ENCODE assay signal across 8 mouse cellular contexts in genomic region chr14:25588946-25589937, GRCm38 (mm10).
DNase-seq lines count a peak whose midpoint lies in the region; ATAC-seq and TF ChIP-seq lines count a peak whose summit lies in the region.

No protein-coding gene starts in this region.

- peak overlapping the region; percentile 91; the same call in 1 of the 2 replicates for H3K27ac ChIP-seq in lung, embryonic 14.5 days (ENCODE audit: low read depth)
- peak overlapping the region; percentile 12; the same call in 1 of the 2 replicates for H3K27ac ChIP-seq in cerebellum, adult 2 months (ENCODE audit: insufficient read depth, low read length)
- H3K27ac ChIP-seq in forebrain, embryonic 16.5 days (ENCODE audit: low read length) = peak overlapping the region; percentile 98; the same call in 1 of the 2 replicates
- H3K27ac ChIP-seq in intestine, embryonic 14.5 days (ENCODE audit: low read depth) = peak overlapping the region; percentile 85
- H3K27ac ChIP-seq in neural tube, embryonic 14.5 days (ENCODE audit: low read depth, low read length) = peak overlapping the region; percentile 100

- H3K9me3 ChIP-seq in lung, embryonic 14.5 days (ENCODE audit: low read depth, low read length) = no peaks in the 10 kb centered on the region
- H3K9me3 ChIP-seq in forebrain, embryonic 16.5 days (ENCODE audit: control insufficient read depth, low read length) = no peaks in the 10 kb centered on the region
- H3K9me3 ChIP-seq in intestine, embryonic 14.5 days (ENCODE audit: control insufficient read depth, low read length) = no peaks in the 10 kb centered on the region
- H3K9me3 ChIP-seq in neural tube, embryonic 14.5 days (ENCODE audit: control insufficient read depth, low read length) = no peaks in the 10 kb centered on the region

- H3K4me1 ChIP-seq in lung, embryonic 14.5 days (ENCODE audit: insufficient read depth) = peaks cover 26% of the 10 kb centered on the region
- peaks cover 66% of the 10 kb centered on the region for H3K4me1 ChIP-seq in cerebellum, adult 2 months (ENCODE audit: control insufficient read depth, insufficient read depth, low read length)
- H3K4me1 ChIP-seq in forebrain, embryonic 16.5 days (replicated peaks; ENCODE audit: control insufficient read depth, insufficient read depth, low read length) = peaks cover 70% of the 10 kb centered on the region
- H3K4me1 ChIP-seq in intestine, embryonic 14.5 days (replicated peaks; ENCODE audit: control insufficient read depth, insufficient read depth, low read length) = peaks cover 66% of the 10 kb centered on the region
- H3K4me1 ChIP-seq in neural tube, embryonic 14.5 days (ENCODE audit: control insufficient read depth, insufficient read depth, low read length) = peaks cover 64% of the 10 kb centered on the region

- ATAC-seq in lung, embryonic 14.5 days (ENCODE audit: insufficient read depth) = no peak
- no peak for ATAC-seq in forebrain, embryonic 16.5 days
- ATAC-seq in intestine, embryonic 14.5 days (replicated peaks; ENCODE audit: low FRiP score, low TSS enrichment, low read depth) = no peak
- ATAC-seq in neural tube, embryonic 14.5 days (ENCODE audit: low read depth) = no peak

- no peak overlapping the region for H3K9ac ChIP-seq in lung, embryonic 14.5 days
- H3K9ac ChIP-seq in forebrain, embryonic 16.5 days (replicated peaks; ENCODE audit: low read depth, low read length) = no peak overlapping the region
- H3K9ac ChIP-seq in intestine, embryonic 14.5 days (ENCODE audit: low read length) = no peak overlapping the region
- H3K9ac ChIP-seq in neural tube, embryonic 14.5 days (replicated peaks; ENCODE audit: low read depth, low read length) = no peak overlapping the region

- no peak for TF ChIP-seq POLR2A in cerebellum, adult 2 months (IDR thresholded peaks at IDR 0.05; ENCODE audit: borderline replicate concordance, insufficient read depth, low read length)

- TF ChIP-seq CTCF in lung, embryonic 14.5 days (IDR thresholded peaks at IDR 0.05; ENCODE audit: low read depth) = no peak
- no peak for TF ChIP-seq CTCF in cerebellum, adult 2 months (IDR thresholded peaks at IDR 0.05; ENCODE audit: borderline replicate concordance, insufficient read depth, low read depth, low read length)

- H3K4me2 ChIP-seq in lung, embryonic 14.5 days = no peak overlapping the region
- no peak overlapping the region for H3K4me2 ChIP-seq in forebrain, embryonic 16.5 days (ENCODE audit: low read length)
- H3K4me2 ChIP-seq in intestine, embryonic 14.5 days (ENCODE audit: low read length) = no peak overlapping the region
- no peak overlapping the region for H3K4me2 ChIP-seq in neural tube, embryonic 14.5 days (ENCODE audit: low read depth, low read length)

- DNase-seq in lung, embryonic 14.5 days = no peak
- DNase-seq in lung, postnatal 4 days = no peak
- DNase-seq in cerebellum, adult 2 months = peak; percentile 68 to 76
- DNase-seq in intestine, embryonic 14.5 days (ENCODE audit: low spot score) = no peak
- DNase-seq in thymus, adult 18-20 months = no peak
- DNase-seq in left cerebral cortex, adult 18-20 months (ENCODE audit: low spot score in 2 of 2) = no peak

- H3K36me3 ChIP-seq in lung, embryonic 14.5 days (ENCODE audit: insufficient read depth) = peaks cover 15% of the 10 kb centered on the region; the same call in 1 of the 2 replicates
- no peaks in the 10 kb centered on the region for H3K36me3 ChIP-seq in forebrain, embryonic 16.5 days (ENCODE audit: control insufficient read depth, insufficient read depth)
- H3K36me3 ChIP-seq in intestine, embryonic 14.5 days (ENCODE audit: control insufficient read depth, insufficient read depth, low read length) = peaks cover 11% of the 10 kb centered on the region
- H3K36me3 ChIP-seq in neural tube, embryonic 14.5 days (ENCODE audit: control insufficient read depth, insufficient read depth, low read length) = no peaks in the 10 kb centered on the region

- no peak overlapping the region for H3K4me3 ChIP-seq in lung, embryonic 14.5 days (ENCODE audit: low read depth, low read length)
- H3K4me3 ChIP-seq in cerebellum, adult 2 months (replicated peaks; ENCODE audit: insufficient read depth, low read depth, low read length) = no peak overlapping the region
- H3K4me3 ChIP-seq in forebrain, embryonic 16.5 days (replicated peaks; ENCODE audit: low read length) = no peak overlapping the region
- H3K4me3 ChIP-seq in intestine, embryonic 14.5 days (ENCODE audit: low read depth, low read length) = no peak overlapping the region
- no peak overlapping the region for H3K4me3 ChIP-seq in neural tube, embryonic 14.5 days (ENCODE audit: low read depth, low read length)

- WGBS in lung, embryonic 14.5 days = 57% methylated on average over 16 of the region's 16 CpGs
- WGBS in cerebellum, adult 2 months = 20% methylated on average over 16 of the region's 16 CpGs
- WGBS in forebrain, embryonic 16.5 days = 58% methylated on average over 16 of the region's 16 CpGs
- WGBS in intestine, embryonic 14.5 days = 64% methylated on average over 16 of the region's 16 CpGs
- WGBS in neural tube, embryonic 14.5 days = 58% methylated on average over 16 of the region's 16 CpGs

- H3K27me3 ChIP-seq in lung, embryonic 14.5 days (ENCODE audit: insufficient read depth, low read length) = no peaks in the 10 kb centered on the region
- no peaks in the 10 kb centered on the region for H3K27me3 ChIP-seq in cerebellum, adult 2 months (ENCODE audit: control insufficient read depth, insufficient read depth, low read length)
- no peaks in the 10 kb centered on the region for H3K27me3 ChIP-seq in forebrain, embryonic 16.5 days (replicated peaks; ENCODE audit: control insufficient read depth, insufficient read depth, low read length)
- H3K27me3 ChIP-seq in intestine, embryonic 14.5 days (replicated peaks; ENCODE audit: control insufficient read depth, insufficient read depth, low read length) = no peaks in the 10 kb centered on the region
- H3K27me3 ChIP-seq in neural tube, embryonic 14.5 days (ENCODE audit: control insufficient read depth, insufficient read depth, low read length) = no peaks in the 10 kb centered on the region

Comparison
In these comparisons a context has a peak if more than half of its experiments do, and no peak if none do; other contexts are left out.
1. DNase-seq: peak in cerebellum, adult 2 months (2 of 2); none in lung, embryonic 14.5 days (single experiment), lung, postnatal 4 days (0 of 2), intestine, embryonic 14.5 days (single experiment), thymus, adult 18-20 months (0 of 2) and left cerebral cortex, adult 18-20 months (0 of 2).
2. H3K27ac ChIP-seq: peak in every context shown above with its lines; median percentile 100 in neural tube, embryonic 14.5 days; 98 in forebrain, embryonic 16.5 days; 91 in lung, embryonic 14.5 days; 85 in intestine, embryonic 14.5 days; 12 in cerebellum, adult 2 months.